Mouse (Mus musculus): ENCODE results near the gene 1810024B03Rik. TPM values are rescaled to one million over a fixed set of nuclear protein-coding genes. Genes with fewer than 3 reads are reported as not detected.

Gene 1810024B03Rik
- polyA plus RNA-seq (2015; fragmentation: Nextera tagmentation; extraction: Ambion mirVana): 1.8 and 2.3 TPM in 2 replicates

DNA sequence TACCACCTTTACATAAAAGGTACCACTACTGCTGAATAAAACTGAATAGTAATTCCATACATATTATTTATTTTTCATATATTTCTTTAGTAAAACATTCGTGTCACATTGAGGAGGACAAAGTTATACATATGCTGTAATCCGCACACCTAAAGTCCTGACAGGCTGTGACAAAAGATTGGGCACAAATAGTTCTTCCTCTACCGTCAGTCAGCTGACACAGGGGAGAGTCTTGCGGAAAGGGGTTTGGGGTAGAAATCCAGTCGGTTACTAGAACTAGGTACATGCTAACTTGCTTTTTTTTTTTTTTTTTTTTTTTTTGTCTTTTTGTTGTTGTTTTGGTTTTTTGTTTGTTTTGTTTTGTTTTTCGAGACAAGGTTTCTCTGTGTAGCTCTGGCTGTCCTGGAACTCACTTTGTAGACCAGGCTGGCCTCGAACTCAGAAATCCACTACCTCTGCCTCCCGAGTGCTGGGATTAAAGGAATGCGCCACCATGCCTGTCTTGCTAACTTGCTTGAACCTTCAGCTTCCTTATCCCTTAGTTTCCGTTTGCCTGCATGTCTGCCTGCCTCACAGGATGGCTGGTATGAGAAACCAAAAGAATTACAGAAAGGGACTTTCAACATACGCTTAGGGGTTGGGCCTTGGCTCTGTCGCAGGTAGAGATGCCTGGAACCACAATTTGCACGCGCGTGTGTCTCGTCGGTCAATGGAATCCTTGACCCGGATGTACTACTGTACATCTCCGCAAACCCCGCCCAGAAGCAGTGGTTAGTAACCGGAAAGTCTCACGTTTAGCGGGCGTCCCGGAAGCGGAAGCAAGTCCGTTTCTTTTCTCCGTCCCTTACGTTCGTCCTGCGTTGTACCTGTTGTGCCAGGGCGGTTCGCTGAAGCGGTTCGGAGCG is at the start of gene 1810024B03Rik, which contains the start of gene Snrnp200:
Gene 1810024B03Rik (minus strand): TSS at position 734 of the 905 bp plus-strand sequence.
Gene Snrnp200 (plus strand): TSS at position 840 of the 905 bp plus-strand sequence.
- Histone ChIP-seq H3K27me3 (ENCODE audit: control insufficient read depth, insufficient read depth, low read length) (no peaks in the 10 kb centered on the region), H3K36me3 (ENCODE audit: control insufficient read depth, insufficient read depth, low read length) (peaks cover 8% of the 10 kb centered on the region), H3K4me1 (ENCODE audit: control insufficient read depth, insufficient read depth, low read length) (peaks cover 7% of the 10 kb centered on the region), H3K27ac (ENCODE audit: low read length) (peak within 1 kb of the TSS; percentile 75), H3K9me3 (replicated peaks; ENCODE audit: control insufficient read depth, low read length) (no peaks in the 10 kb centered on the region), H3K9ac (ENCODE audit: low read length) (peak within 1 kb of the TSS; percentile 91), H3K4me3 (replicated peaks; ENCODE audit: low read length) (peak within 1 kb of the TSS; percentile 87), H3K4me2 (ENCODE audit: low read depth, low read length) (peak within 1 kb of the TSS; percentile 84)
- ATAC-seq (ENCODE audit: insufficient read depth, low FRiP score): peak; percentile 98
- WGBS: 10% methylated on average over 36 of the region's 36 CpGs

- ATAC-seq (ENCODE audit: insufficient read depth, low FRiP score): no peak
- no peaks in the 10 kb centered on the region for H3K9me3 ChIP-seq (replicated peaks; ENCODE audit: control insufficient read depth, low read length)
- no peak overlapping the region for H3K4me3 ChIP-seq (replicated peaks; ENCODE audit: low read length)
- 83% methylated on average over 6 of the region's 6 CpGs for WGBS
- H3K27ac ChIP-seq (ENCODE audit: low read length): no peak overlapping the region
- H3K9ac ChIP-seq (ENCODE audit: low read length): no peak overlapping the region
- 0 out of 2 replicates have a peak, but pooled peaks cover 7% of the 10 kb centered on the region for H3K4me1 ChIP-seq (ENCODE audit: control insufficient read depth, insufficient read depth, low read length)
- H3K4me2 ChIP-seq (ENCODE audit: low read depth, low read length): no peak overlapping the region
- H3K36me3 ChIP-seq (ENCODE audit: control insufficient read depth, insufficient read depth, low read length): peaks cover 4% of the 10 kb centered on the region; the same call in 1 of the 2 replicates
- no peaks in the 10 kb centered on the region for H3K27me3 ChIP-seq (ENCODE audit: control insufficient read depth, insufficient read depth, low read length)
These were observed 47.2 kb upstream of the 1810024B03Rik start for GRCm38 (mm10) chr2:127255294-127255693.

- ATAC-seq (ENCODE audit: insufficient read depth, low FRiP score): no peak
- Histone ChIP-seq H3K4me3 (replicated peaks; ENCODE audit: low read length) (no peak overlapping the region), H3K9me3 (replicated peaks; ENCODE audit: control insufficient read depth, low read length) (no peaks in the 10 kb centered on the region), H3K4me1 (ENCODE audit: control insufficient read depth, insufficient read depth, low read length) (0 out of 2 replicates have a peak, but pooled peaks cover 7% of the 10 kb centered on the region), H3K27me3 (ENCODE audit: control insufficient read depth, insufficient read depth, low read length) (no peaks in the 10 kb centered on the region), H3K9ac (ENCODE audit: low read length) (no peak overlapping the region), H3K36me3 (ENCODE audit: control insufficient read depth, insufficient read depth, low read length) (peaks cover 4% of the 10 kb centered on the region; the same call in 1 of the 2 replicates), H3K4me2 (ENCODE audit: low read depth, low read length) (no peak overlapping the region), H3K27ac (ENCODE audit: low read length) (no peak overlapping the region)
- WGBS: 91% methylated on average over 3 of the region's 3 CpGs
These were observed 46.6 kb upstream of the 1810024B03Rik start for GRCm38 (mm10) chr2:127254604-127255134.

DNA sequence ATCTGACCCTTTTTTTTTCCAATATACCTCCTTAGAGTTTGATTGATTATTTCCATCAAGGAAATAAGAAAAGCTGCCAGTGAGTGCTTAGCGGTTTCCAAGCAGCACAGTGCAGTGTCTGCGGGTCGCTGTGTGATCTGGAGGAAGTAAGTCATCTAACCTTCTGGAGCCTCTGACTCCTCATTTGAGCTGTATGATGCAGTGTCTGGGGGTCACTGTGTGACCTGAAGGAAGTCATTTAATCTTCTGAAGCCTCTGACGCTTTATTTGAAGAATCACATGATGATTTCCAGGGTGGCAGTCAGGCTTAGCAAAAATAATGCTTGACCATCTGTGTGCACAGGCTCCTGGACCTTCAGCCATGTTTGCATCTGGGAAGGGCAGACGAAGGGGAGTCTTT is 44.7 kb upstream of the 1810024B03Rik start:
- WGBS: 63% methylated on average over 5 of the region's 5 CpGs
- peaks cover 16% of the 10 kb centered on the region; the same call in 1 of the 2 replicates for H3K4me1 ChIP-seq (ENCODE audit: control insufficient read depth, insufficient read depth, low read length)
- H3K4me3 ChIP-seq (replicated peaks; ENCODE audit: low read length): no peak overlapping the region
- peaks cover 4% of the 10 kb centered on the region; the same call in 1 of the 2 replicates for H3K36me3 ChIP-seq (ENCODE audit: control insufficient read depth, insufficient read depth, low read length)
- no peak overlapping the region for H3K27ac ChIP-seq (ENCODE audit: low read length)
- no peak overlapping the region for H3K4me2 ChIP-seq (ENCODE audit: low read depth, low read length)
- H3K9ac ChIP-seq (ENCODE audit: low read length): no peak overlapping the region
- ATAC-seq (ENCODE audit: insufficient read depth, low FRiP score): no peak
- H3K9me3 ChIP-seq (replicated peaks; ENCODE audit: control insufficient read depth, low read length): no peaks in the 10 kb centered on the region
- no peaks in the 10 kb centered on the region for H3K27me3 ChIP-seq (ENCODE audit: control insufficient read depth, insufficient read depth, low read length)

DNA sequence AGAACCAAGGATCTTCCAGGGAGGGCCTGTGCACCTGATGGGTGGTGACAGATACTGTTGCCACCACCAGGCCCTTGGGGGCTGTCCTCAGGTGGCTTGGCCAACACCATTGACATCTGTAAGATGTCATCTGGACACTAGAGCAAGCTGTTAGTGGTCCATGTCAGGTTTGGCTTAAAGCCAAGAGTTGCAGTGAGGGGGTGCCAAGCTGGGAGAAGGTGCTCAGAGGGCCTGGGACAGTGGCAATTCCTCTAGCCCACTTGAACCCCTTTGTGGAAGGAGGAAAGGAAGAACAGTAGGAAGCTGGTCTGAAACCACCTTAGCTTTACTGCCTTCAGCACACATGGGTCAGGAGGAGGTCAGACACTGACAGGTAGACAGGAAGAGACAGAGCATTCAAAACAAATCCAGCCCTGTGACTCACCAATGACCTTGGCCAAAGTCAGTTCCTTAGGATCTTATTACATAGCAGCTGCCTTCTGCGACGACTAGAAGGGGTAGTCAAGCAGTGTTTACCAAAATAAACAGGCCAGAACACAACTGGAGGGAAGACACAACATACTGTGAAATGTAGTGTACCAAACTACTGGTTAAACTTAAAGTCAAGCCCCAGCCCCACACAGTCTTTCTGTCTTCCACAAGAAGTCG is 43.9 kb upstream of the 1810024B03Rik start:
- Histone ChIP-seq H3K36me3 (ENCODE audit: control insufficient read depth, insufficient read depth, low read length) (peaks cover 2% of the 10 kb centered on the region; the same call in 1 of the 2 replicates), H3K27ac (ENCODE audit: low read length) (no peak overlapping the region), H3K9ac (ENCODE audit: low read length) (no peak overlapping the region), H3K9me3 (replicated peaks; ENCODE audit: control insufficient read depth, low read length) (no peaks in the 10 kb centered on the region), H3K4me3 (replicated peaks; ENCODE audit: low read length) (no peak overlapping the region), H3K4me2 (ENCODE audit: low read depth, low read length) (no peak overlapping the region), H3K27me3 (ENCODE audit: control insufficient read depth, insufficient read depth, low read length) (no peaks in the 10 kb centered on the region), H3K4me1 (ENCODE audit: control insufficient read depth, insufficient read depth, low read length) (peaks cover 17% of the 10 kb centered on the region)
- no peak for ATAC-seq (ENCODE audit: insufficient read depth, low FRiP score)
- WGBS: 62% methylated on average over 3 of the region's 3 CpGs

DNA sequence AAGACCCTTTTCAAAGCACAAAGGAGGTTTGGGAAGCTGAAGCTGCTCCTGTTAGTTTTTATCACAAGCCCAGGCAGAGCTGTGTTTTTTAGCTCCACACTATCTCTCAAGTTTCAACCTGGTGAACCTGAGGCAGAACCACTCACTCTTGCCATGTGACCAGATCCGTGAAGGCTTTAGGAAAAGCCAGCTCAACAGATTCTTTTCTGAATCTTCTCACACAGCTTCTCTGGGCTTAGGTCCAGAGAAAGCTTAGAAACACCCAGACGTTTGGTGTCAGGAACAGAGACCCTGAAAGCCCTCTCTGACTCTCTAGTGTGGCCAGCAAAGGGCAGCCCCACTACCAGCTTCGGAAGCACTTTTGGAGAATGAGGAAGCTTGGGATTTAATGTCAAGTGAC is 43.4 kb upstream of the 1810024B03Rik start:
- 62% methylated on average over 3 of the region's 3 CpGs for WGBS
- H3K4me3 ChIP-seq (replicated peaks; ENCODE audit: low read length): no peak overlapping the region
- H3K4me2 ChIP-seq (ENCODE audit: low read depth, low read length): no peak overlapping the region
- peaks cover 23% of the 10 kb centered on the region for H3K4me1 ChIP-seq (ENCODE audit: control insufficient read depth, insufficient read depth, low read length)
- no peak overlapping the region for H3K9ac ChIP-seq (ENCODE audit: low read length)
- no peak for ATAC-seq (ENCODE audit: insufficient read depth, low FRiP score)
- H3K27ac ChIP-seq (ENCODE audit: low read length): no peak overlapping the region
- H3K36me3 ChIP-seq (ENCODE audit: control insufficient read depth, insufficient read depth, low read length): no peaks in the 10 kb centered on the region
- H3K27me3 ChIP-seq (ENCODE audit: control insufficient read depth, insufficient read depth, low read length): no peaks in the 10 kb centered on the region
- H3K9me3 ChIP-seq (replicated peaks; ENCODE audit: control insufficient read depth, low read length): no peaks in the 10 kb centered on the region

GRCm38 (mm10) chr2:127250291-127251008 is 42.4 kb upstream of the 1810024B03Rik start:
- Histone ChIP-seq H3K4me3 (replicated peaks; ENCODE audit: low read length) (no peak overlapping the region), H3K9me3 (replicated peaks; ENCODE audit: control insufficient read depth, low read length) (no peaks in the 10 kb centered on the region), H3K9ac (ENCODE audit: low read length) (no peak overlapping the region), H3K36me3 (ENCODE audit: control insufficient read depth, insufficient read depth, low read length) (0 out of 2 replicates have a peak, but pooled peaks cover 3% of the 10 kb centered on the region), H3K27me3 (ENCODE audit: control insufficient read depth, insufficient read depth, low read length) (no peaks in the 10 kb centered on the region), H3K4me1 (ENCODE audit: control insufficient read depth, insufficient read depth, low read length) (peaks cover 23% of the 10 kb centered on the region), H3K27ac (ENCODE audit: low read length) (no peak overlapping the region), H3K4me2 (ENCODE audit: low read depth, low read length) (no peak overlapping the region)
- ATAC-seq (ENCODE audit: insufficient read depth, low FRiP score): no peak
- 88% methylated on average over 9 of the region's 9 CpGs for WGBS

GRCm38 (mm10) chr2:127248334-127249004 is 40.4 kb upstream of the 1810024B03Rik start:
- Histone ChIP-seq H3K9ac (ENCODE audit: low read length) (peak overlapping the region; percentile 89), H3K9me3 (replicated peaks; ENCODE audit: control insufficient read depth, low read length) (no peaks in the 10 kb centered on the region), H3K36me3 (ENCODE audit: control insufficient read depth, insufficient read depth, low read length) (peaks cover 7% of the 10 kb centered on the region), H3K27me3 (ENCODE audit: control insufficient read depth, insufficient read depth, low read length) (no peaks in the 10 kb centered on the region), H3K4me2 (ENCODE audit: low read depth, low read length) (peak overlapping the region; percentile 84), H3K4me3 (replicated peaks; ENCODE audit: low read length) (peak overlapping the region; percentile 93), H3K27ac (ENCODE audit: low read length) (peak overlapping the region; percentile 78), H3K4me1 (ENCODE audit: control insufficient read depth, insufficient read depth, low read length) (peaks cover 23% of the 10 kb centered on the region)
- under 1% methylated on average over 39 of the region's 39 CpGs for WGBS
- peak; percentile 52 for ATAC-seq (ENCODE audit: insufficient read depth, low FRiP score)
